Mouse (Mus musculus) lung, postnatal 36 days (tissue): ENCODE data around the gene Cspg5.

Experiments used
- DNase-seq: peaks from one replicate; pipeline ENCODE4 v3.0.0; 2022; ENCODE audit warnings: mixed read lengths

Cspg5 gene

DNA sequence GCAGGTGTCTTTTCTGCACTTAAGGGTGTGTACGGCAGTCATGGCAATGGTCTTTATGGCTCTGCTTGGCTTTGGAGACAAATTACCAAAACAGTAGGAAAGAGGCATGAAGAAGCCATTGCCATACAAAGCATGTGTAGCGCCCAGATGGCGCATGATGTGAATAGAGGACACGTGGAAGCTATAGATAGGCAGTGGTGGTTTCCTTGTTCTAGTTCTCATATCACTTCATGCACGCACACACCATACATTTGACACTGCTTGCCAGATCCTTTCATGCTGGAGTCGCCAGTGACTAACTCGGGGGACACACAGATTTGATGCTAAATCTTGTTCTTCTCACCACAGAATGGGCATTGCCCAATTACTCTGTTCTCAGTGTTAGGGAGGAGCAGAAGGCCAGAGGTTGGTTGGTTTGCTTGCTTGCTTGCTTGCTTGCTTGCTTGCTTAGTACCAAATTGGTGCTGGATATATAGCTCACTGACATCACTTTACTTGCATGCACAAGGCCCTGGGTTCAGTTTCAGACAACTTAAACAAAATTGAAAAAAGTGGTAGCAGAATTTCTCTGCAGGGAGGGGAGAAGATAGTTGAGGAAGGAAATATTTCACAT lies at the start of gene Cspg5:
Gene Cspg5, plus strand, starts transcription at position 563 of the 613 bp plus-strand sequence.
- DNase-seq, result no peak

DNA sequence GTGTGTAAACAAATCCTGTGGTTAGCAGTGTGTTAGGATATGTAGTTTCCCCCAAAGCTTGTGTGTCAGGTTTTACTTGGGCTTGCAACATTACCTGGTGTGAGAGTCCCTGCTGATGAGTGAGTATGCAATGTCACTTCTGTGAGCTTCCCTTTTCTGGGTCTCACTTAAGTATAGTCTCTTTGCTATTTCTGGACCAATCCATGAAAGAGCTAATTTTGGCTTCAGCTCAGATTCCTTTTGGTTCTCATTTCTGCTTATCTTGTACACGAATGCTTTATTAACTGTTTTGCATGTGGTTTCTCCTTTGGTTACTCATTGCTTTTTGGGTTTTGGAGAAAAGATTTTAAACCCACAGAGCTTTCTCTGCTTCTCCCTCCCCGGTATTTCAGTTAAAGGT lies 43.7 kb upstream of the Cspg5 start:
- DNase-seq, result no peak

DNA sequence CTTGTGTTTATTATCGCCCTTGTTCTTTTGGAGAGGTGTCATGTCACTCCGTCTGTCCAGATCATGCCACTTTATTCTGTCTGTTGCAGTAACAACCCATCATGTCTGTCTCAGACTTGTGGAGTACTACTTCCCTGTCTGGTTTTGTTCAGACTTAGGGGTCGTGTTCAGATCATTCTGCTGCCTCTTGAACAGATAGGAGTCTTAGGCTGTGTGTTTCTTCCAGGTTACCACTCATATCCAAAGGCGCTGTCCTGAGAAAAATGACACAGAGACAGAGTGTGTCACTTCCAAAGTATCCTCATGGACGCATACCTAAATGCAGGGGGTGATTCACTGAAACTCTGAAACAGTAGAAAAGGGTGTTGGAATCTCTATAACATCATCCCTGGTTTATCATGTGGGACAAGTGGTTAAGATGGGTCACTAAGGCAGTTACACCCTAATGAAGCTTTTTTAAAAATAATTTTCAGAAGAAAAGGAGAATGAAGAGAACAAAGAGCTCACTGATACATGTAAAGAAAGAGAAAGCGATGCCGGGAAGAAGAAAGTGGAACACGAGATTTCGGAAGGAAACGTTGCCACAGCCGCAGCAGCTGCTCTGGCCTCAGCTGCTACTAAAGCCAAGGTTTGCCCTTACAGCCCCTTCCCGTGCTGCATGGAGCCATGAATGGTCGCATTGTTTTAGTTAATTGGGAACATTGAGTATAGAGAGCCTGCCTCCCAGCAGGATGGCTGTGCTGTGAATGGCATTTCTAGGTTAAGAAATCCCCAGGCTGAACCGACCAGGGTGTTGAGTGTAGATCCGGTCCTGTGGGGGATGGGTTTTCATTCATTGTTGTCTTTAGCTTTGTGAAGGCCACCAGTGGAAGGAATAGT lies 37.8 kb upstream of the Cspg5 start:
- no peak for DNase-seq

DNA sequence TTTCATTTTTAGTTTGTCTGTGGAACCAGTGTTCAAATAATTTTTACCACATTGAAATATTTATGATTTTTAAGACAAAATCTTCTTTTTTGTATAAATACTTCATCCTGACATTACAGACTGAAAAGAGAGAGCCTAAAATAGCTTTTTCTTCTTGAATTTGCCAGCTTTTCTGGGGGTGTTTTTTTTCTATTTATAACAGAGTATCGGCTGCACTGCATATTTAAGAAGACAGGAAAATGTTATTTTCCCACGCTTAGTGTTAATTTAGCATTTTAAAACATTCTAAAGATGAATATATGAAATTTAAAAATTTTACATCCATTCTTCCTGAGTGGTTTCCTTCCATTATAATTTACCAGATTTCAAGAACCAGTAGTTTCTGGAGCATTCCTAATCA lies 37.1 kb upstream of the Cspg5 start:
- DNase-seq, result no peak

DNA sequence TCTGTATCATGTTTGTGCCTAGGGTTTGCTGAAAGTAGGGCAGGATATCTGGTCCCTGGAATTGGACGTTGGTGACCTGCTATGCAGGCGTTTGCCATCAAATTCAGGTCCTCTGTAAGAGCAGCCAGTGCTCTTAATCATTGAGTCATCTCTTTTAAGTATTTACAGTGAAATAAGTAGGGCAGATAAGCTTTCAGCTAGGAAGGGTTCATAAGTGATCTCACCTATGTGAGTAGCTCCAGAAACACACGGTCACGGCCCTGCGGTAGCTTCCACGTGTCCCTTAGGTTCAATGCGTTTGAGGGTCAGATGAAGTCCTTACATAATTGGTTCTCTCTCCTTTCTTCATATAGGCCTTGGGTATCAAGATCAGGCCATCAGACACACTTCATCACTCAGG lies 35.3 kb upstream of the Cspg5 start:
- no peak for DNase-seq

DNA sequence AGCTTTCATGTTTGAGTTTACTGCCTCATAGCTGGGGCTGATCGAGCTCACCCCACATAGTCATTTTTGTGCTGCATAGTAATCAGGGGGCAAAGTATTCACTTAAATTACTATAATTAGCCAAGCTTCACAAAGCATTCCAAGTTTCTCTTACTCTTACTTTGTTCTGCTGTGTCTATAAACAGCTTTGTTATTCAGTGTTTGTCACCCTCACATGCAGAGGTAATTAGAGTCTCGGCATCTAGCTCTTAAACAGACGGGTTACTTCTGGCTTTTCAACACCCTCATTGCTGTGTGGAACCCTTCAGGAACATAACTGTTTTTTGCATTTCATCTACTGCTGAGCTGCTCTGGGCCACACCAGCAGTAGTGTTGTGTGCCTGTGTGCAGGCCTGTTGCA lies 34.6 kb upstream of the Cspg5 start:
- no peak for DNase-seq

DNA sequence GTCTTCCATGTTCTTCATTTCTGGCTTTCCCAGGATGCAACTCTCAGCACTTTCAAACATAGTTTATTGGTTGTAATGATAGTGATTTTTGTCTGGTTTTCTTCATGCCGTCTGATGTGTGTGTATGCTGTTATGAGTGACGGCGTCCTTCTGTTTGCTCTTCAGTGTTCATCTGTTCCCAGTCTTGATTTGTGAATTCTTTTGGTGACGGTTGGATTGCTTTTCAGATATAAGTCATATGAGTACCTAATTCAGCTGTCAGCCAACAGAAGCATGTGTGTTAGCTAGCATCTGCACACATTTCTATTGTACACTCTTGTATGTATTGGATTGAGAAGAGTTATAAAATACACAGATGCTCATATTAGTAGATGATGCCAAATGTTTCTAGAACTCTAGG lies 19.3 kb upstream of the Cspg5 start:
- DNase-seq, result no peak

DNA sequence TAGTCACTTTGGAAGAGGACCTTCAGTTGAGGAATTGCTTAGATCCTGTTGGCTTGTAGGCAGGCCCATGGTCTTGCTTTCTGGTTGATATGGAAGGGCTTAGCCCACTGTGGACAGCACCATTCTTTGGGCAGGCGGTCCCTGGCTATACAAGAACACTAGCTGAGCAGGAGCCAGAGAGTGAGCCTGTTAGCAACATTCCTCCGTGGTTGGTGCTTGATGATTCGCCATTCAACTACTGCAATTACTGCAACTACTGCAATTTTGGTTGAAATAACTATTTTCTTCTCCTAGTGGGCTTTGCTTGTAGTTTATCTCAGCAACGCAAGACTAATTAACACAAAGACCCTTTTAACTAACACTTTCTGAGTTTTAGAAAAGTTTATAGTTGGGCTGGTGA lies 17.4 kb upstream of the Cspg5 start:
- no peak for DNase-seq

DNA sequence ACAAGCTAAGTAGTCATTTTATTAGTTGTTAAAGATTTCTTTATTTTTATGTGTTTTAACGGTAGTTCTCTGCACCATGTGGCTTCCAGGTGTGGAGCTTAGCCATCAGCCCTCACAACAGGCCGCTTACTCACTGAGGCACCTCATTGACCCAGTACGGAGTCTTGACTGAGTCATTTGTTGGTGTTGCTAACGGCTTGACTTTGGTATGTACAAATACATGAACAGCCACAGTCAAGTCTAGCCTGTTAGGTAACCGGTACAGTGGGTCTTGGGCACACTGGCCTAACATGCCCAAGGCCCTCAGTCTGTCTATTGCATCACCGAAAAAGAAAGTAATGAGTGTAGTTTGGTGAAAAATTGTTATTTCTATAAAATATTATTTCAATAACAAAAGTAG lies 14.9 kb upstream of the Cspg5 start:
- peak; percentile 66 for DNase-seq

DNA sequence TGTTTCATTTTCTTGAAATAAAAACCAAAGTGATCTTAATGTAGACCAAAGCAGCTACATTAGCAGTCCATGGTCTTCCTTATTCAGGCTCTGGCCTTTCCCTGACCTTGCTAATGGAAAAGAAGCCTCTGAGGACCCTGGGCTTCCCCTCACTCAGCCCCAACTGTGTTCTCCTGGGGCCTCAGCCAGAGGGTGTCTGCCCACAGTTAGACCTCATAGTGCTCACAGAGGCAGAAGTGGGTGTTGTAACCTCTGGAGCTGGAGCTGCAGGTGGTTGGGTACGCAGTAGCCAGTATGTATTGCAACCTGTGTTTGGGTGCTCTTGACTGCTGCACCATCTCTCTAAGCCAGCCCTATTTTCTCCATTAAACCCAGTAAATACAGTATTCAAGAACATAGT lies 14.5 kb upstream of the Cspg5 start:
- DNase-seq, result no peak

DNA sequence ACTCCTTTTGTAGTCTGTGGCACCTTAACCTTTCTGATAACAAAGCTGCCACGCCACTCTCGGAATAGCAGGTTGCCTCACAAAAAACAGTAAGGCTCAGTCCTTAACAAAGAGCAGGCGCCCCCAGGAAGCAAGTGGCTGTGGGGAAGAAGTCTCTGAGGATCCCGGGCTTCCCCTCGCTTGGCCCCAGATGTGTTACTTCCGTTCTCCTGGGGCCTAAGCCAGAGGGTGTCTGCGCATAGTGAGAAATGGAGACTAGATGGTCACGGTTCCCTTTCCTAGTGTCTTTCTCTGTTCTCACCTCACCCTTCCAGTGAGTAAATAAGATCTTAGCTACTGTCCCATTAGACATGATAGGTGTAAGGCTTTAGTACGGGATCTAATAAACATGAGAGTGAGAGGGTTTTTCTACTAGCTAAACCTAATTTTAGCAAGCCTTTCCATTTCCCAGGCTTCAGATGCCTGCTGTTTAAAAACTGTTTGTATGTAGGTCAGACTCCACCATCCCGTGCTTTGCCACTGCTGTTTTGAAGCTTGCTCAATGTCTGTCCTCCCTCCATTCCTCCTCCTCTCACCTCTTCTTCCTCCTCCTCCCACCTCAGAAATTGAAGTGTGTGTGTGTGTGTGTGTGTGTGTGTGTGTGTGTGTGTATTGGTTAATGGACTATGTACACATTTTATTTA lies 13.9 kb upstream of the Cspg5 start:
- DNase-seq, result peak; percentile 4

DNA sequence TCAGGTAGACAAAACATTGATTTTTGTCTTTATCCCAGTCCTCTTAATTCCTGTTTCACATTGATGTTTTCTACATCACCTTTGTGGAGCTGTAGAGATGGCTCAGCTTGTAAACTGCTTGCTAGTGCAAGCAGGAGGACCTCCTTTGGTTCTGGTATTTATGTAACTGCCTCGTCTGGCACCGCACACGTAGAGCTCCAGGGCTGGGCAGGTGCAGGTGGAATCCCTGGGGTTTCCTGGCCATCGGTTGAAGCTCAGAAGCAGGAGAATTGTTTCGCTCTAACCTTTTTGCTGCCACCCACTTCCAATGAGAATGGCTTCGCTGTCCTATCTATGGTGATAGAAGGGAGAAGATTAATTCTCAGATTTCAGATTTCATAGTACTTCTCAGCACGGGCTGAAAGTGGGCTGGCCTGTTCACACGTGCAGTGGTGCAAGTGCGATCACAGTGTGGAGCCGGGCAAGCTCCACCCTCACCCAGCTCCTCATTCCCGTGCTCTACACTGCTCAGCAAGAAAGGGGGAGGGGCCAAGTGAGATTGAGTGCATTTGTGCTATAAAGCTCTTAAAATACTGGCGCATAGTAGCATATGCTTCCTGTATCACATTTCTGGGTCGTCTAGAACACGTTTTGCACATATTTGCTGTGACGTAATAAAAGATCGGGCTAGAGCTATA lies 13.1 kb upstream of the Cspg5 start:
- peak; percentile 44 for DNase-seq

DNA sequence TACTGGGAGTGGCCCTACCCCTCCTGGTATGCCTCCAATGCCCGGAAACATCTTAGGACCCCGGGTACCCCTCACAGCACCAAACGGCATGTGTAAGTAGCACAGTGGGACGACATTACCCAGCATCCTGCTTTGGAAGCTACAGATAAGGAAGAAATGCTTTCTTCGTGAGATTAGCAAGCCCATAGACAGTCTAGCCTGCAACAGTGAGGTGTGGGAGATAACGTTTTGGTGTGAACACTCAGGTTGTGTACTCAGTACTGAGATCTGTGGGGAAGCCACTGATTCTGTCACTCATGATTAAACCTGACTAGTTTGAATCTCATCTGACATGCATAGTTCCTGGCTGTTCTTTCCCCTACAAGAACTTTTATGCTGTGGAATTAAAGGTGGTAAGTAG lies 8.6 kb upstream of the Cspg5 start:
- no peak for DNase-seq

DNA sequence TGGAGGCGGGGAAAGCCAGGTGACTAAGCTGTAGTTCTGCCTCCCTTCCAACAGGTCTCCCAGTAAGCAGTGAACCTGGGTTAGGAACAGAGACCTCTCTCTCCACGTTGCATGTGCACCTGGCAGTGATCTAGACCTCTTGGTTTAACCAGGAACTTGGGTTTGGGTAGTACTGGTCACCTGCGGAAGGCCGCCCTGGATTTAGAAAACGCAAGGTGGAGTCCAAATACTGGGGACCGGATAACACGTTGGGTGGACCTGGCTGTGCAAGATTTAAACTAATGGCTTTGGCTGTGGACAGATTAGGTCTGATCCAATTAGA lies 945 bp downstream of the Cspg5 start:
- DNase-seq, result no peak

DNA sequence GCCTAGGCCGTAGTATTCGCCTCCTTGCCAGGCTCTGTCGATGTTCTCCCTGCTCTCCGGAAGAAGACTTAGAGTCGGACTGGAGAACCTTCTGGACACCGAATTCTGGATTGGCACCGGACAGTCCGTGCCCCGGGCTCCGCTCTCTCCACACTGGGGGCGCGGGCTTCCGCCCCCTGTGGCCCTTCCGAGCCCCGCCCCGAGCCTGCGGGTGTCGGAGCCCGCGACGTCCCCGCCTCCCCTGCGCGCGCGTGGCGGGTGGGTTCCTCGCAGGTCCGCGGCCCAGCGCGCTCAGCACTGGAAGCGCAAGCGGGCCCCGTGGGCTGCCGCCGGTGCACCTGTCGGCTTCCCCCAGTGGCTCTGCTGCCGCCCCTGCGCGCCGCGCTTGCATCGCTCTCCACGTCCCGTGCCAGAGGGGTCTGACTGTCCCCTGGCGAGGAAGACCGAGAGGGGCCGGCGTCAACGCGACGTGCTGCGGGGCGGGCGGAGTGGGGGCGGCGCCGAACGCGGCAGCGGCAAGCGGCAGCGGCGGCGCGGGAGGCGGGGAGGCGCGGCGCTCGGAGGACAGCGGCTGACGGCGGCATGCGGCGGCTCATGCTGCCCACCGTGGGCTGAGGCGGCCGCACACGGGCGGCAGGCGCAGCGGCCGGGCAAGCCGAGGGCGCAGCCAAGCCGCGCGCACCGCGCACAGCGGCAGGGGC lies 1.5 kb downstream of the Cspg5 start:
- no peak for DNase-seq

DNA sequence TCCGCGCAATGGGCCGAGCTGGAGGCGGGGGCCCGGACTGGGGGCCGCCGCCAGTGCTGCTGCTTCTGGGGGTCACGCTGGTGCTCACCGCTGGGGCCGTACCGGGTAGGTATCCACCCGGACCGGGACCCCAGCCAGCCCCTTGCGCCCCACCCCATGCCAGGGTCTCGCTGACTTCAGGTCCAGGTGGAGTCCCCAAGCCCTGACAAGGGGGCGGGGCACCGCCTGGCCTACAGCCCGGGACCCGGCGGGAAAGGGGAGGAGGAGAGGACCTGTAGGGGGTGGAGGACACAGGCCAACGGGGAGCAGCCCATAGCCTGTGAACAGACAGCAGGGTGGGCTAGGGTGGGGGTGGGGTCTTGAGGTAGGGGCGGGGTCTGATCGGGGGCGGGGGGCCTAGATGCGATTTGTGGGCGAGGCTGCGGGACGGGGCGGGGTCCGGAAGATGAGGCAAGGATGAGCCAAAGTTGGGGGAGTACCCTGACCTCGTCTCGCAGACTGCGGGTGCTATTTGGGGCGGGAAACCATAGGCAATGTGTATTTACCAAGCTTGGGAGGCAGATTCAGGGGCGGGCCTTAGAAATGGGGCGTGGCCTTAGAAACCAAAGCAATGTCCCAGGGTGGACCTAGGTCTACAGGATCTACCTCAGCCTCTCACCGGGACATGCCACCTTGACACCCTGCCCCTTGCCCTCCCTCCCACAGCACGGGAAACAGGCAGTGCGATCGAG lies 2.2 kb downstream of the Cspg5 start:
- peak; percentile 45 for DNase-seq

DNA sequence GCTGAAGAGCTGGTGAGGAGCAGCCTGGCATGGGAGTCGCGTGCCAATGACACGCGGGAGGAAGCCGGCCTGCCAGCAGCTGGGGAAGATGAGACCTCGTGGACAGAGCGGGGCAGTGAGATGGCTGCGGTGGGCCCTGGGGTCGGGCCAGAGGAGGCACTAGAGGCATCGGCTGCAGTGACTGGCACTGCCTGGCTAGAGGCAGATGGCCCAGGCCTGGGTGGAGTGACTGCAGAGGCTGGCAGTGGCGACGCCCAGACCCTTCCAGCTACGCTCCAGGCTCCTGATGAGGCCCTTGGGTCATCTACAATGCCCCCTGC lies 2.7 kb downstream of the Cspg5 start:
- DNase-seq, result no peak

DNA sequence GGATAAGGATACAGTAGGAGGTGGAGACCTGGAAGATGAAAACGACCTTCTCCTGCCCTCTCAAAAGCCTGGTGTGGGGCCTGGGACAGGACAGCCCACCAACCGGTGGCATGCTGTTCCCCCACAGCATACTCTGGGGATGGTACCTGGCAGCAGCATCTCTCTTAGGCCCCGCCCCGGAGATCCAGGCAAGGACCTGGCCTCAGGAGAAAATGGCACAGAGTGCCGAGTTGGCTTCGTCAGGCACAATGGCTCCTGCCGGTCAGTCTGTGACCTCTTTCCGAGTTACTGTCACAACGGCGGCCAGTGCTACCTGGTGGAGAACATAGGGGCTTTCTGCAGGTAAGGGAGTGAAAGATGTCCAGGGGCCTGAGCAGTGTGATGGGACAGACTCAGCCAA lies 3.5 kb downstream of the Cspg5 start:
- DNase-seq, result no peak

DNA sequence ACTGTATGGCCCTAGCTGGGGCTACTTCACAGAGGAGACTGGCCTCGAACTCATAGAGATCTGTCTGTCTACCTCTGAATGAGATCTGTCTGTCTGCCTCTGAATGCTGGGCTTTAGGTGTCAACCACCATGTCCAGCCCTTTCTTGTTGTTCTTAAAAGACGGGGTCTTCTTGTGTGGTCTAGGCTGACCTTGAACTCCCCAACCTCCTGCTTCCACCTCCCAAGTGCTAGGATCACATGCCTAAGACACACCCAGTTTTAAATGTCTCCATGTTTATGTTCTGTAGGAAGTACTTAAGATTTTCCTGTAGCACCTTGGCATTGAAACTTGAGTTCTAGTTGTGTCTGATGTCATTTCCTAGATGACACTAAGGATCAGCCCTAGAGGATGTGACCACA lies 5.3 kb downstream of the Cspg5 start:
- DNase-seq, result no peak

DNA sequence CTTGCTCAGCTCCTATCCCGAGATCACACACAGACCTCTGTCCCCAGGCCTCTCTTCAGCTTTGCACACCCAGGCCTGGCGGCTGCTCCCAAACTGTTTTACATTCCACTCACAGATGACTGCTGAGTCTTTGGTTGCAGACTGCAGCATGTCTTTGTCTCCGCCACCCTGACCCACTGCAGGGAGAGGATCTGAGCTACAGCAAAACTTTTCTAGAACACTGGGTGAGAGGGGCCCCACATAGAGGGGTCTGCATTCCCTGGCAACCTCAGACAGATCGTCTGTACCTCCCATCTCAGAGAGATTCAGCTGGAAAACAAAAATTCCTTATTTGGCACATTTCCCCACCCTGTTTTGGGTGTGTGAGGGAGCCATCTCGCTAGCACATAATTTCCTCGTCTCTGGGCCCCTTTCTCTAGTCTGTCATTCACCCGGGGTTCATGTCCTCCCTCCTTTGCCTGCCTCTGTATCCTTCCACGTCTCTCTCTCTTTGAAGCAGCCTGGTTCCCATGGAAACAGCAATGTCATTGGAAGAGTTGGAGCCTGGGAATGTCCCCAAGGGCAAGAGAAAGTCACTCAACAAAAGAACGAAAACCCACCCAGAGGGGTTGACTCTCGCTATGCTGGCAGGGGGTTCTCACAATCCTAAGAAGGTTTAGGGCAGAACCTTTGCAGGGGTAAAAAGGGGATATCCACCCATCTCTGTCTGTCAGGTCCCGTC lies 6.4 kb downstream of the Cspg5 start:
- no peak for DNase-seq

DNA sequence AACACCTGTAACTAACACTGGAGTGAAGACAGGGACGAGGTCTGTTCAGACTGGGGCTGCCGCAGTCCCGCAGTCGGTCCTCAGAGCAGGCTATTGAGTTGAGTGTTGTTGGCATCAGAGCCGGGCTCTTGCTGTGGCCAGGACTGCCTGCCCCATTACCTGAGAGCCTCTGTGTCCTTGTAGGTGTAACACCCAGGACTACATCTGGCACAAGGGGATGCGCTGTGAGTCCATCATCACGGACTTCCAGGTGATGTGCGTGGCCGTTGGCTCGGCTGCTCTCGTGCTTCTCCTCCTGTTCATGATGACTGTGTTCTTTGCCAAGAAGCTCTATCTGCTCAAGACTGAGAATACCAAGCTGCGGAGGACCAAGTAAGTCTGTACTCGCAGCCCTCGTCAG lies 7.2 kb downstream of the Cspg5 start:
- no peak for DNase-seq
